Mouse (Mus musculus) CD8-positive naive resting alpha-beta T cell, adult 2 months (primary cell): Measurements from ENCODE around the gene Tssk1.

Source experiments
- DNase-seq, 2 experiments: peaks; one replicate each; pipeline ENCODE4 v3.0.0; 2022; ENCODE audit warnings: low read depth in 2 of 2, low spot score in 2 of 2

Tssk1 gene

DNA sequence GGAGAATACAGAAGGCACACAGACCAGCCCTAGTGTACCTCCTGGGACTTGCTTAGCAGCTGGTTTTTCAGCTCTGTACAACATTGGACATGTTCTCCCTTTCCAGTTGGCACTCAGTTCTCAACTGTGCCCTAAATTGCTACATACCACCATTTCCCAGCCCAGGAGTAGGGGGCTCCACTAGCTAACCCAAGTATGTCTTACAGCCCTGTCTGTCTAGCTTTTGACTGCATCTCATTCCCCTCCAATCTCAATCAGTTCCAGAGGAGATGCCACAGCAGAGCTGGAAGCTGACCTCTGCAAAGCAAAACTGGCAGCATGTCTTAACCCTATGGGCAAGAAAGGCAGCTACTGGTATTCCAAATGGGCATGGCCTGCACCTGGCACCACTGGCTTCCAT is 2.1 kb downstream of the Tssk1 start:
- DNase-seq: no peak

DNA sequence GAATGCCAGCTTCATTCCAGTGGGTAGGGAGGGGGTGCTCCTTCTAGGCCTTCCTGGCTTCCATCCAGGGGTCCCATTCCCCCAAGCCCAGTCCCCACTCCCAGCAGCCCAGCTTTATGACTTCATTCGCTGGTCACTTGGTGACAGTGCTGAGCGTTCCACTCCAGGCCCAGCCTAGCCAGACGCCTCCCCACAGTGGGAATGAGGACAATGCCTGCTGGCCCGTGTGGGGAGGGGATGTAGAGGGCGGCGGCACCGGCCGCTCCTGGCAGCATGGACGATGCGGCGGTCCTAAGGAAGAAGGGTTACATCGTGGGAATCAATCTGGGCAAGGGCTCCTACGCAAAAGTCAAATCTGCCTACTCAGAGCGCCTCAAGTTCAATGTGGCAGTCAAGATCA is 4.4 kb downstream of the Tssk1 start, which contains the start of the genes Dgcr2 and Tssk2:
Dgcr2 (minus strand) TSS at position 101 of the 400 bp plus-strand sequence.
Tssk2 (plus strand) TSS at position 176 of the 400 bp plus-strand sequence.
- DNase-seq: no peak

DNA sequence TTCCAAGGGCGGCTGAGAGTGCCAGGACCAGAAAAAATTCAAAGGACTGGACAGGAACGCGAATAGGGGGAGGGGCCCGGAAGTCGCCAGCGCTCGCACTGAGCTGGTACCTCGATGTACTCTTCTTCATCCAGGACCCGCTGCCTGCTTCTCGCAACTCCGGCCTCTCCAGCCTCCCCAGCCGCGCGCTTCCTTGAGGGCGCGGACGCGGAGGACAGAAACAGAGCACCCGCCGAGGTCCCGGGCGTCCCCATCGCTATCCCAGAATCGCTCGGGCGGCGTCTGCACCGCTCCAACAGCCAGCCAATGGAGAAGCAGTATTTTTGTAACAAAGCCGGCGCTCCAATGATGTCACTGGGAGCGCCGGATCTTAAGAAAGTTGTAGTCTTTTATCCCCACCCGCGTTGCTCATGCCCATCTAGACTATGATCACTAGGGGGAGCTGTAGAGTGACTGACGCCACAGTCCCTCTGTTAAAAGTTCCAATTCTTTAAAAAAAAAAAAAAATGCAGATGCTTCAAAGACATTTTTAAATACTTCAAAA is 17.1 kb downstream of the Tssk1 start, which contains the start of gene Ess2:
Ess2 (minus strand) TSS at position 297 of the 544 bp plus-strand sequence.
- DNase-seq: peak; percentile 83 to 86

DNA sequence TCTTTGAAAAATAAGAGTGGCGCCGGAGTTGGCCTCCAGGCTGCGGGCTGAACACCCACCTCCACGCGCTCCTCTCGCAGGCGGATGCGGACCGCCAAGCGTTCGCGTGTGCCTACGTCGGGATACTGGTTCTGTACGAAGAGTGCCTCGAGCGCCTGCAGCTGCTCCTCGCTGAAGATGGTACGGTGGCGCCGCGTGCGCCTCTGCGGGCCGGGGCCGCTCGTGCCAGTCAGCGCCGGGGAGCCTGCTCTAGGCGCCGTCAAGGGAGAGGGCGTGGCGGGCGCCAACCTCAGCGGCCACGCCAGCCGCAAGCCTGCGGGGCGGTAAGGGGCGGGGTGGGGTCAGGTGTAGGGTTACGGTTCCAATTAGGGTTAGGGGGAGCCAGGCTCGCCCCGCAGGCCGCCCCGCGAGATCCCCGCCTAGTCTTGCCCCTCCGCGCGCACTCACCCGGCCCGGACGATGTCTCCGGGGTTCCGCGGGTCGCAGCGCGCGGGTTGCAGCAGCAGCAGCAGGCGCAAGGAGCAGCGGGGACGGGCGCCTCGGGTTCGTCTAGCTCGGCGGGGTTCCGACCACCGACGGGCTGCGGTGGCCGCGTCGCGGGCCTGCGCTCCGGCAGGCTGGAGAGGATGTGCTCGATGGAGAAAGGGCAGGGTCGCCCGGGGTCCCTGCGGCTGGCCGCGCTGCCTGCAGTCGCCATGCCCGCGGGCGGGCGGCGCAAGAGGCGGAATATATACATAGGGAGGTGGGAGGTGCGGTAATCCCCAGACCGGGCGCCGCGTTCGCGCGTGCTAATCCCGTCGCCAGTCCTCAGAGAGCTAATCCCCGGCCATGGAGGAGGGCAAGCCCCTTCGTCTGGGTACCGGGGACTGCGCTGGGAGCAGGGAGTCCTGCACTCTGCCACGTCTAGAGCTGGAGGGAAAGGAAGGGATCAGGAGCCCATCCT is 20.6 kb downstream of the Tssk1 start, which contains the start of gene Gsc2:
Gsc2 (minus strand) TSS at position 753 of the 943 bp plus-strand sequence.
- no peak for DNase-seq

DNA sequence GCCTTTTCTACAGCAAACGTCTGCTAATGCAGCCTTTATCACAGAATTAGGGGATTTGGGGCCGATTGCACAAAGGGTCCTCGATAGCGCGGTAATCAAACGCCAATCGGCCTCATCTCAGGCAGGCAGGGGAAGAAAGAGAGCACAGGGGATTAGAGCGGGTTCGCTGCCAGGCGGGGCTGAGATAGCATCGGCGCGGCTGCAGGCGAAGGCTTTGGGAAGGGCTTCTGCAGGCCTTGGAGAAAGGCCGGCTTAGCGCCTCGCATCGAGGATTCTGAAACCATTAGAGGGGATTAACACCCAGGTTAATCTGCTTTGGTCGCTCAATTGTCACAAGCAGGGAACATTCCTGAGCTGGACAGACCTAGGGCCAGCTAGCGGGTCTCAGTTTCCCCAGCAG is 26.6 kb downstream of the Tssk1 start:
- no peak for DNase-seq

DNA sequence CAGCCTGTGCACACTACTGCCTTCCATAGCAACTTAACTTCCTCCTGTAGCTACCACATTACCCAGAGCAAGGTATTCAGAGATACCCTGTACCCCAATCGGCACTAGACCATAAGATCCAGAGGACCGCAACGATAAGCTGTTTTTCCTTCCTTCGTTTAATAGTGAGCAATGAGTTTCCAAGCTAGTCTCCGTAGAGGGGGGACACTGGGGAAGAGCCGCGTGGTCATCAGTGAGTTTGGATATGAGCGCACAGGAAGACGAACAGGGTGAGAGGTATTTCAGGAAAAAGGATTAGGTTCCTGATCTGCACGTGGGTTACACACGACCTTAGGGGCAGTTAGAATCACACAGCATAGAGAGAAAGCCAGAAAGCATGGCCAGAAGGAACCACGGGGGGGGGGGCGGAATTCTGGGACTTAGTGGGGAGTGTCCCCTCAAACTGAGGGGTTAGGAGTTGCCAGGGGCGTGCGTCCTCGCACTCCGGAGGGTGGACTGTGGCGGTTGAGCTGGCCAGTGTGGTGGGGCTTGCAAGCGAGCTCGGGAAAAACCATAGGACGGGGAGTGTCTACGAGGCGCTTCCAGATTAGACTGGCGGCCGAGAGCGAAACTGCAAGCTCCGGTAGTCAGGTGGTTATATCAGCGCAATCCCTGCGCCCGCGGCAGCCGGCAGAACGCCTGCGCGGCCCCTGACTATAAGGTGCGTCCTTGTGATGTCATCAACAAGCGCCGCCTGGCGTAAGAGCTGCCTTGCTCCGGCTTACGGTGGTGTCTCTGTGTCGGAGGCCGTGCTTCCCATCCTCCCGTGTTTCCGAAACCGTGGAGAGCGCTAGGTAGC is 27.5 kb downstream of the Tssk1 start:
- DNase-seq: peak; percentile 88 to 89

DNA sequence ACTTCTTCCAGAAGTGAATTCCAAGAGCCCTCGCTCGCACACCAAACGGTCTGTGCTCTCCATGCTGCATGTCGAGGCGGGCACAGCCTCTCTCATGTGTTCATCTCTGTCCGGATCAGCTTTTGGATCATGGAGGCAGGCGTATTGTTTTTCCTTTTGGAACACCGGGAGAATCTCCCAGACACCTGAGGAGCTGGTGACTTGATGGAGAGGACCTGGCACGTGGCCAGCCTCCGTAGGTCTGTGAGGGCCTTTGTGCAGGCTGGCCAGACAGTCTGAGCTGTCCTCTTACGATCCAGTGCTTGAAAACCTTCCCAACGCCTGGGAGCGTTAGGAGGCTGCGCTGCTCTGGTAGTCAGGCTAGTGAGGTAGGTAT is 28.1 kb downstream of the Tssk1 start:
- no peak for DNase-seq

DNA sequence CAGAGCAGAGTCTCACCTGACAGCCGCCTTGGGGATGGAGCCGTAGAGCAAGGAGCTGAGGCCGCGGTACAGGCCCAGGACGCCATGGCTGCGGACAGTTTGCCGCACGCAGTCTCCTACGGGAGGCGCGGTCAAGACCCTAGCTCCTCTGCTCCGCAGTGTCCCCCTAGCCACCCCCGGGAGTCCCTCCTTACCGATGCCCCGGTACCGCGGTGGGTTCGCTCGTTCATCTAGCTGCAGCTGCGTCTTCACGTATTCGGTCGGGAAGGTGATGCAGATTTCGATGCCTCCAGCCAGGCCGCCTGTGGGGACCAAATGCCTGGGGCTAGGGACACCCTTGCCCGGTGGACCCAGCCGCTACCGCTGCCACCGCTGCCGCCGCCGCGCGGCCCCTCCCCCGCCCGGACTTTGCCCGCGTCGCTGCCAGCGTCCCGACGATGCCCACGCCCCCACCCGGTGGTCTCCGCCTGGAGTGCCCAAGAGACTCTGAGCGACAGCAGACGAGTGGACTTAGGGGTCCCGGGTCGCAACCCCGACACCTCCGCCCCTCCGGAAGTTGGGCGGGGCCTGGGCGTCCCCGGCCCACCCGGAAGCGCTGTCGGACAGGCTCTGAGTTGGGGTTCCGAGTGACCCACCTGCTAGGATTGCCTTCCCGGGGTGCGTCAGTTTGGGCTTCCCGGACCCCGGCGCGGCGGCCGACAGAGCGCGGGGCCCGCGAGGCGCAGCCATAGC is 33.5 kb downstream of the Tssk1 start:
- DNase-seq: peak in 1 of 2 experiments; percentile 18

DNA sequence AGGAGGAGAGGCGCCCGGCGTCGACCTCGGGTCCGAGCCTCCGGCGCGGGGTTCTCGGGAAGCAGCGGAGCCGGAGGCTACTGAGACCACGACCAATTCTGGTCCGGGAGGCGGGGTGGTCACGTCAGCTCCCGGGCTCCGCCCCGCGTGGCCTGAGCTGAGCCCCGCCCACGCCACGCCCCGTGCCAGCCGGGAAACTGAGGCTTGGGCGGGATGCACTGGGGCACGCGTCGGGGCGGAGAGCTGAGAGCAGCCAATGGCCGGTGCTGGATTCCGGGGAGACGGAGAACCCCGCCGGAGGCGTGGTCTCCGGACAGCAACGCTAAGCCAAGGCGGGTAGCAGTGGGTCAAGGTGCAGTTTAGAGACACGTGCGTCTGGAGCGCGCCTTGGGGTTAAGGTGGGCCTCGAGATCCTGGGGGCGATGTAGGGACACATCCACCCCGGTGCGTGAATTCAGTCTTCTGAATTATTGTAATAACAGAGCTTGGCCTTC is 34.1 kb downstream of the Tssk1 start, which contains the start of gene Slc25a1:
Slc25a1 (minus strand) TSS at position 133 of the 494 bp plus-strand sequence.
- no peak for DNase-seq

DNA sequence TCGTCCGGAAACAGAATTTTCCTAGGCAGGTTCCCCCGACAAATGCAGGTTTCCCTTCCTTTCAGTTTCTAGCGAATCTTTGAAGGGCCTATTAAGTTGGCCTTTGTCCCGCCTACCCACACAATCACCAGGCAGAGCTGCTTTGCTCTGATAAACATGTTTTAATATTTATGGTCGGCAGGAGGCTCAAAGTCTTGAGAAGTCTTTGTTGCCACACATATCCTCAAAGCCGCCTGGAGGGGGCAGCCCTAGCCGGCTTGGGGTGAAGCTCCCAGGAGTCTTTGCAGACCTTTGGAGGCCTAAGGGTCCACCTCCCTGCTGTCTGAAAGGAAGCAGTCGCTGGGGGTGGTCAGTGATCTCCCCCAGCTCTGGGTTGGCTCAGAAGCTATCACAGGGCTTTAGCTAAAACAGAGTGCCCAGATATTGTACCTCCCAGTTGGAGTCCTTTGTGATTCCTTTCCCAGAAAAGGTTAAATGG is 34.6 kb downstream of the Tssk1 start:
- DNase-seq: peak; percentile 72 to 81

DNA sequence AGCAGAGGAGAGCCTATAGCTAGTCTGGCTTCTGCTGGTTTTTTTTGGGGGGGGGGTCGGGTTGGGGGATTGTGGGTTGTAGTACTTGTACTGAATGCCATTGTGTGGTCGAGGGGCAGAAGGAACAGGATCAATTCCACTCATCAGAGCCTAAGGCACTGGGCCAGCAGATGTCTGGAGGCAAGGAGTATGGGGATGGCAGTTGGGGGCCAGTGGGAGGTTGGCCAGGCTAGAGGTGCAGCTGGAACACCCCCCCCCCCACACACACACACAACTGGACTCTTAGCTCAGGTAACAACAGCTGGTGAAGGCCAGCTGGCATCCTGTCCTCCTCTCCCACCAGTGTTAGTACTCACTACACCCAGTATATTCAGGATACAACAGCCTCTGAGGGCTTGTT is 35.2 kb downstream of the Tssk1 start:
- DNase-seq: no peak

DNA sequence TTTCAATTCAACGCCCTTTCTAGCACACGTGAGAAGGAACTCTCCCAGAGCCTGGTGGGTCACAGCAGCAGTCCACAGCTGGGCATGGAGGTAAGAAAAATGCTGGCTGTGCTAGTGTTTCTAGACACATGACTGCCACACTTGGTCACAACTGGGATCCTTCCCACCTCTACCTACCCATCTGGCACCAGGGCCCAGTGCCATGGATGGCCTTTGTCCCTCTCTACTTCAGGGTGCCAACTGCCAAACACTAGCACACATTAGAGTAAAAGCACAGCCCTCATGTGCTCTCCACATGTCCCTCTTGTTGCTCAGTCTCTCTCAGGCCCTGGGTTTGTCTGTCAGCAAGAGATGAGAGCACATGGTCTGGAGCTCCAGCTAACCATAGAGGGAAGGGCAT is 35.6 kb downstream of the Tssk1 start:
- DNase-seq: no peak

DNA sequence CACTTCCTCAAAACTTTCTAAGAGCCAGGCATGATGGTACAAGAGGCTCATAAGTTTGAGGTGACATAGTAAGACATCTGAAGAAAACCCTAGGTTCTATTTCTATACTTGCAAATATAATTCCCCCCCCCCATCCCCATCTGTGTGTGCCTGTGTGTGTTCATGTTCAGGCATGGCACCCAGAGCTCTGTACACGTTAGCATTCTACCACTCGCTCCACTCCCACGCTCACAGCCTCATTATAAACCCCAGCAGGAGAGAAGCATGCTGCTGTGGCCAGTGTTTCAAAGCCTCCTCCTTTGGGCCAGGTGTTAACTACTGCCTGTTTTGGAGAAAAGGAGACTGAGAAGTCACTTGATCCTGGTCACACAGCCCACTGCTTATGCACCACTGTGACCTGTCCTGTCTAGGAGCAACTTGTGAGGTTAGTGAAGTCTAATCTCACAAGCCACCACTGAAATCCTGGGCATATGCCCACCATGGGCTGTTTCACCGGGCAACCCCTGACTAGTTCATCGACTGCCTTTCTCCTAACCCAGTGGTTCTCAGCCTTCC is 38.0 kb downstream of the Tssk1 start:
- no peak for DNase-seq

DNA sequence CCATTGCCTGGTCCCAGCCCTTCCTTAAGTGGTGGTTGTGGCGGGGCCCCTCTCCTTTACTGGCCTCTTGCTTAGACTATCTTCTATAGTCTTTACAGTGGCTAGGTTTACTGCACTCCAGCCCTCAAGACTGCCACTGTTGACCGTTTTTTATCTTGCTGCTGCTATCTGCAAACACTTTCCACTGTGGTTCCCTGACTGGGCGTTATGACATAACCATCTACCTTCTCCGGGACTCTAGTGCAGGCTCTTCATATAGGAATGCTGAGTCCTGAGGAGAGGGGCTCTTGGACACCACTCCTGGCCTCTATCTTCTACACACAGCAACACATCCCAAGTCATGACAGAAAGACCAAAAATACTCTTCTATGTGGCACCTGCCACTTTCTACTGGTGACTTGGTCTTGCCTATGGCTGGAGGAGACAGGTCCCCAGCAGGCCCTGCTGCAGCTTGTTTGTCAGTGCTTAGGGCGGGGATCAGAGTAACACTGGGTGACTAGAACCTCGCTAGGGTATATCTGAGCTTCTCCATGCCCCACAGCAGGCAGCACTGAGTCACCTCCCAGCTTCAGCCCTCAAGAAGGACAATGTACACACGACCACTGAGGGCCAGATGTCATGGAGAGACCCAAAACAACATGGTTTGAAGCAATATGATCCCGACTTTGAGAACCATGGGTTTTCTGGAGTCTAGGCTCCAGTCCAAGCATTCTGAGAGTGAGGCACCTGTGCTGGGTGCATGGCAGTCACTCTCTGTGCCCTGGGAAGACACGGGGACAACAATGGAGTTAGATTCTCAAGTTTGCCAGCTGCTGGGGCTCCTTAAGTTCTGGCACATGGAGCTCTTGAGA is 39.8 kb downstream of the Tssk1 start:
- DNase-seq: no peak

DNA sequence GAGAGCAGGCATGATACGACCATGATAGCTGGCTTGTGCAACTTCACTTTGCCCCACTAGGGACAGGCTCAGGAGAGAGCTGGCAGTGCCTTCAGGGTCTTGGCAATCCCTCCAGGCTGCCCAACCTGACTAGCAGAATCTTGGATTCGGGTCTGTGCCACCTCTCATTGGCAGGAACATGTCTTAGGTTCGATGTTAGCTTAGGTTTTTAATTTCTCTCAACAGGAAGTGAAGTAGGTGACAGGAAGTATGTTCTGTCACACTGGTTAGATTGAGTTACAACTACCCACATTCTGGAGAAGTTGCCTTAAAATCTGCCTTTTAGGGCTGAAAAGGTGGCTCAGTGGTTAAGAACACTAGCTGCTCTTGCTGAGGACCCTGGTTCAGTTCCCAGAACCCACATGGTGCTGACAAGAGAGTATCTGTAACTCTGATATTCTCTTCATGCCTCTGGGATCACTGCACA is 40.5 kb downstream of the Tssk1 start:
- no peak for DNase-seq

DNA sequence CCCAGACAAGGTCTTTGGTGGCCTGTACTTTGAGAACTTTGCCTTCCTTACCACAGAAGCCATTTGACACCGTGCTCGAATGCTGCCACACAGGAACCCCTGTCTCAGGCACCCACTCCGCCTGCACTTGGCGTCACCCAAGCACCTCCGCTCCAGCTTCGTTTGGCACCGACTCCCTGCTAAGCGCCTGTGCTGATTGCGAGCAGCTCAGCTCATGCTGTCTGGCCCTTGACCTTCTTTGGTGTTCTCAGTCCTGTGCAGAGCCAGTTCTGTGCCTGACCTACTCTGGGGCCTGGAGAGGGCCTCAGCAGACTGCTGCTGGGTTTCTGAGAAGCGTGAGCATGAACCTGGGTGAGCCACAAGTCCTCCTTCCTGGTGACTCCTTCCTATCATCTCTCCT is 42.8 kb downstream of the Tssk1 start:
- DNase-seq: no peak

DNA sequence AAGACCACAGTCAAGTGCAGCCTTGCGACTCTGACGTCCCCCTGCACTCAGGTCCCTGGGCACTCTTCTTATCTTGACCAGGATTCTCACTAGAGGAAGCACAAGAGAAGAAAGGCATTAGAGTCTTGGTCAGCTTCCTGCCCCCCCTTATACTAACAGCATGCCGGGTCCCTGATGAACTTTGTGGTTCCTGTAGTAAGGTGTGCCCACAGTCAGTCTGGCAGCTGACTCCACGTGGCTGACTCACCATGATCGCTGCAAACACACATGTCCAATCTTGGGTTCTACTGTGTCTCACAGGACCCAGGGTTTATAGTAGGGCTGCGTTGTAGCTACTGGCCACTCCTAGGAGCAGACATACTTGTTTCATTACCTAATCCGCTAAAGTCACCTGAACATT is 44.2 kb downstream of the Tssk1 start:
- DNase-seq: no peak

DNA sequence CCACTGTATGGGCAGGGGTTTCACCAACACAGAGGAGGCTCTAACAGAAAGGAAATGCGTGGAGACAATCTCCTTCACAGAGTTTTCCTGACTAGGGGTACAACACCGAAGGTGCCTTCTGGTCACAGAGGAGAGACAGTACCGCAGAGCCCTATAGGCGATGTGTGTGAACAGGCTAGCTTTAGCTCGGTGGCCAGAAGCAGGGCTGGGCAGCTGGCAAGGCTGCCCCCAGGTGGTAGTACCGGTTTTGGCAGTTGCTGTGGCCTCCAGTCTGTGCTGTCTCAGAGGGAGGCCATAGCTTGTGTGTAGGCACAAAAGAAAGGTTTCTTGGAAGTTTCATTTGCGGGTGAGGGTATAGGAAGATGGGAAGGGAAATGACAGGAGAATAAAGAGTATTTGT is 44.8 kb downstream of the Tssk1 start:
- DNase-seq: peak; percentile 42 to 70

DNA sequence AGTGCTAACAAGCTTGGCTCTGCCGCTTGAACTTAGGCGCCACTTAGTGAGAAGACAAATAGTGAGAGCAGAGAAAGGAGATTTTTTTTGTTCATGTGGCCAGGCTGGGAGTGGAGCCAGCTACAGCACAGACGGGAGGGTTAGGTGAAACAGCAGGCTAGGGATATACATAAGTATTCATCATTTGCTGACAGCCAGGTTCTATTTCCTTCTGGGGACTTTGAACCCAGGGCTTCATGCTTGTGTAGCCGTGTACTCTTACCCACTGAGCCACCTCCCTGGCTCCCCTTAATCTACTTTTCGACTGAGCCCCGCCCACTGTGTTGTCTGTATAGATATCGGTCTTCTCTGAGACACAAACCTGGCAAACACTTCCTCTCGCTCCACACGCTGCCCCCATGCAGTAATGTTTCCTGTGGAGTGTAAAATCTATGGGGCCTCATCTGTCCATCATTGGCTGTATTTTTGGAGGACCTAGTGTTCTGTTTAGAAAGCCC is 45.3 kb downstream of the Tssk1 start:
- no peak for DNase-seq
